Mouse (Mus musculus) c-Kit-positive CD71-positive TER-119-negative erythroid progenitor cells, embryonic 14.5 days (primary cell): ENCODE measurements around the gene Trim72.

Experiments
- DNase-seq: peaks from one replicate; pipeline ENCODE4 v3.0.0-alpha.2; 2013; ENCODE audit warnings: low read depth

Trim72 gene

GRCm38 (mm10) chr7:128053061-128053460 is 49.3 kb downstream of the Trim72 start:
- DNase-seq, result no peak

- DNase-seq, result no peak
Measured at GRCm38 (mm10) chr7:128056917-128057444, 53.2 kb downstream of the Trim72 start.

- no peak for DNase-seq
Measured at GRCm38 (mm10) chr7:128057860-128058259, 54.1 kb downstream of the Trim72 start.

GRCm38 (mm10) chr7:128058576-128058975 is 54.8 kb downstream of the Trim72 start:
- DNase-seq, result no peak

- no peak for DNase-seq
Measured at GRCm38 (mm10) chr7:128059091-128059490, 55.3 kb downstream of the Trim72 start.
